Mouse (Mus musculus) limb, embryonic 11.5 days (tissue): ENCODE measurements around the gene Fam222a. TPM values are rescaled to one million over a fixed set of nuclear protein-coding genes. Genes with fewer than 3 reads are reported as not detected.
A peak's percentile ranks its signal among the peaks of the same experiment; 100 is the strongest.

Experiments used
- ATAC-seq: fragments of 200-750 bp; cut with Nextera tagmentation; 2 replicates; pipeline ENCODE4 v1.8.0; 2017; ENCODE audit warnings: low read depth; ENCODE audit not compliant: insufficient number of reproducible peaks, low FRiP score, low TSS enrichment
- DNase-seq: peaks from one replicate; pipeline ENCODE4 v3.0.0-alpha.2; 2015; ENCODE audit warnings: low spot score
- H3K27ac ChIP-seq: fragments of 300-500 bp; sonication (generic); replicated peaks from 2 replicates; pipeline ENCODE4 v1.5.1; 2014; ENCODE audit warnings: low read depth, mild to moderate bottlenecking, low read length
- H3K27me3 ChIP-seq: fragments of 300-500 bp; sonication (generic); 2 replicates; pipeline ENCODE4 v1.6.1; 2014; ENCODE audit warnings: mild to moderate bottlenecking, low read length, mixed read lengths; ENCODE audit not compliant: control insufficient read depth, insufficient read depth
- H3K36me3 ChIP-seq: fragments of 300-500 bp; sonication (generic); 2 replicates; pipeline ENCODE4 v1.6.1; 2014; ENCODE audit warnings: mild to moderate bottlenecking, low read length, moderate library complexity, mixed read lengths; ENCODE audit not compliant: control insufficient read depth, insufficient read depth
- H3K4me1 ChIP-seq: fragments of 300-500 bp; sonication (generic); 2 replicates; pipeline ENCODE4 v1.6.1; 2014; ENCODE audit warnings: low read length, mixed read lengths; ENCODE audit not compliant: control insufficient read depth, insufficient read depth
- H3K4me2 ChIP-seq: fragments of 300-500 bp; sonication (generic); 2 replicates; pipeline ENCODE4 v1.6.1; 2014; ENCODE audit warnings: low read depth, mild to moderate bottlenecking, moderate library complexity; ENCODE audit not compliant: severe bottlenecking
- H3K4me3 ChIP-seq: fragments of 300-500 bp; sonication (generic); 2 replicates; pipeline ENCODE4 v1.5.1; 2014; ENCODE audit warnings: low read depth, low read length
- H3K9ac ChIP-seq: fragments of 300-500 bp; sonication (generic); 2 replicates; pipeline ENCODE4 v1.6.1; 2014; ENCODE audit warnings: mild to moderate bottlenecking, low read length
- H3K9me3 ChIP-seq: fragments of 300-500 bp; sonication (generic); 2 replicates; pipeline ENCODE4 v1.6.1; 2016; ENCODE audit warnings: low read length; ENCODE audit not compliant: control insufficient read depth
- WGBS: fragments of 180-500 bp; shearing (Covaris S2); extraction: QIAGEN DNeasy Blood & Tissue Kit; methylation state at CpG from one replicate; pipeline ENCODE4 v1.1.7; 2014; 5-methylcytosine and 5-hydroxymethylcytosine counted together
- polyA plus RNA-seq: library from polyadenylated mRNA; unstranded; fragments of >200 nt; fragmentation: Nextera tagmentation; extraction: Ambion mirVana; gene quantifications from 2 replicates; pipeline ENCODE4 v1.2.1, GENCODE M21; 2014

The Fam222a gene
- polyA plus RNA-seq, 1 experiment from 2014 or later = 2.5 TPM

DNA sequence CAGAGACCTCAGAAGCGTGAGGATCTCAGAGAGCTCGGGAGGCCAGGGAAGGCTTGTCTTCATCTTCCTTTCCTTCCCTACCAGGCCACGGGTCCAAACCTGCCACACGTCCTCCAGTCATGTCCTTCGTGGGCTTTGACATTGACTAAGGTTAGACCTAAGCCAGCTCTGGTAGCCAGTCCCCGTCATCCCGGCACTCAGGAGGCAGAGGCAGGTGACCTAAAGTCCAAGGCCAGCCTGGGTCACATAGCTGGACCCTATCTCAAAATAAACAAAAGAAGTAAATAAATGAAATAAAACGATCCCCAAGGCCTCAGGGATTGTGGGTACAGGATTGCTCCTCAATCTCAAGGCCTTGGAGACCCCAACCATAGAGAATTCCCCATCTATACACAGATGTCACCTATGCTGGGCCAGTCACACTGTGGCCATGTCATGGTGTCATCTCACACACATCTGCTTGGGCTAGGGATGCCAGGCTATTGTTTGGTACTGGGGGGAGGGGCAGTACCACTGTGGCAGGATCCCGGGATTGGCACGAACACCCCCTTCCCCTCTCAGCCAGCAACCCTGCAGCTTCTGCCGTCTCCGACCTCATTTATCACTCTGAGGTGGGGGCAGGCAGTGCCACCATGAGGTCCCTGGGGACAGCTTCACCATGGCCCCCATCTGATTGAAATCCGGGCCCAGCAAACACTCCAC, 15.2 kb upstream of the Fam222a start:
- Histone ChIP-seq H3K4me3 (no peak overlapping the region), H3K4me1 (peaks cover 29% of the 10 kb centered on the region), H3K27ac (no peak overlapping the region), H3K4me2 (no peak overlapping the region), H3K9ac (no peak overlapping the region), H3K27me3 (no peaks in the 10 kb centered on the region), H3K36me3 (no peaks in the 10 kb centered on the region), H3K9me3 (no peaks in the 10 kb centered on the region)
- DNase-seq (no peak), ATAC-seq (no peak)
- 65% methylated on average over 13 of the region's 13 CpGs for WGBS

DNA sequence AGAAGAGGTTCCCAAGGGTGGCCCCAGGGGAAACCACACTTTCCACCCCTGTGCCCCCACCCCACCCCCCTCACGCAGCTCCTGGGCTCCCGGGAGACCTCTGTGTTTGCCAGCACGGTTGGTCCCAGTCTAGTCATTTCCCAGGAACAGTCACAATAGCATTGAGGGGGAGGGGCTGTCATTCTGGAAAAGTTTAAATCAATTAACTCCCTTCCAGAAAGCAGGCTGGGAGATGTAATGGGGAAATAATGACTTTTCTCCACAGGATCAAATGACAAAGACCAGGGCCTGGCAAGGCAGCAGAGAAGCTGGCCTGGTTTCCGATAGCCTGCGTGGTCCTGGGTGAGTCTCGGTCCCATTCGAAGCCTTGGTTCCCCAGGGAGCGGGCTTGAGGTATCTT, 14.1 kb upstream of the Fam222a start:
- Histone ChIP-seq H3K9ac (no peak overlapping the region), H3K4me1 (peaks cover 39% of the 10 kb centered on the region), H3K27ac (no peak overlapping the region), H3K27me3 (no peaks in the 10 kb centered on the region), H3K4me3 (no peak overlapping the region), H3K9me3 (no peaks in the 10 kb centered on the region), H3K4me2 (no peak overlapping the region), H3K36me3 (no peaks in the 10 kb centered on the region)
- 26% methylated on average over 8 of the region's 8 CpGs for WGBS
- no peak for ATAC-seq
- DNase-seq = no peak

DNA sequence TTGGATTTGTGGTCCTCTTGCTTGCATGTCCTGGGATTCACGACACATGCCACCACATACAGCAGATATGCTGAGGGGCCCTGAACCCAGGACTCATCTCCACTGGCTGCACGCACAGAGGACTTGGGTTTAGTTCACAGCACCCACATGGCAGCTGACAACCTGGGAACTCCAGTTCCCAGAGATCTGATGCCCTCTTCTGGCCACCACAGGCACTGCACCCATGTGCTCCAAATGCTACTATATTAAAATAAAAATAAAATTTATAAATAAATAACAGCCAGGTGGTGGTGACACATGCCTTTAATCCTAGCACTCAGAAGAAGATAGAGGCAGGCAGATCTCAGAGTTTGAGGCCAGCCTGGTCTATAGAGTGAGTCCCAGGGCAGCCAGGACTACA, 12.4 kb upstream of the Fam222a start:
- no peak for ATAC-seq
- peaks cover 45% of the 10 kb centered on the region for H3K4me1 ChIP-seq
- 92% methylated on average over 2 of the region's 2 CpGs for WGBS

DNA sequence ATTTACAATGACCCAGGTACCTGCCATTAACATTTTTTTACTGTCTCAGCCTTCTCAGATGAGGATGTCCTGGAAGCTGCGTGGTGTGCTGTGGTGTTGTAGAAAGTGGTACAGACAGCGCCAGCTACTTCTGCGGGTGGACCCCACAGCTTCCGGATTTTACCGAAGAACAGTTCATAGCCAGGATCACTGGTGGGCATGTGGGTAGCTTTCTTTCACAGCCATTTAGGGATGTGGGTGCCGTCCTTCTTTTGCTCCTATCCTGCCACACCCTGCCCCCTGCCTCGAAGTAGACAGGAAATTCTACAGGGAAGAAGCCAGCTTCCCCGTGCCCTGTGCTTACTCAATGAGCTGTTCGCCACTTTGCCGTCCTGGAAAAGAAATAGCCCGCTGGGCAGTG, 11.7 kb upstream of the Fam222a start:
- H3K36me3 ChIP-seq = no peaks in the 10 kb centered on the region
- DNase-seq (no peak), ATAC-seq (no peak)
- peaks cover 46% of the 10 kb centered on the region for H3K4me1 ChIP-seq
- whole genome bisulfite sequencing = 82% methylated on average over 11 of the region's 11 CpGs
- no peak overlapping the region for H3K9ac ChIP-seq
- H3K4me3 ChIP-seq = no peak overlapping the region
- H3K27ac ChIP-seq = no peak overlapping the region
- H3K4me2 ChIP-seq = no peak overlapping the region
- H3K27me3 ChIP-seq = no peaks in the 10 kb centered on the region
- no peaks in the 10 kb centered on the region for H3K9me3 ChIP-seq

More for the DNA sequence above, 12.4 kb upstream of the Fam222a start:
- no peak overlapping the region for H3K9ac ChIP-seq
- H3K36me3 ChIP-seq = no peaks in the 10 kb centered on the region
- H3K4me3 ChIP-seq = no peak overlapping the region
- no peaks in the 10 kb centered on the region for H3K9me3 ChIP-seq
- H3K4me2 ChIP-seq = no peak overlapping the region
- no peak for DNase-seq
- H3K27ac ChIP-seq = no peak overlapping the region
- H3K27me3 ChIP-seq = no peaks in the 10 kb centered on the region

DNA sequence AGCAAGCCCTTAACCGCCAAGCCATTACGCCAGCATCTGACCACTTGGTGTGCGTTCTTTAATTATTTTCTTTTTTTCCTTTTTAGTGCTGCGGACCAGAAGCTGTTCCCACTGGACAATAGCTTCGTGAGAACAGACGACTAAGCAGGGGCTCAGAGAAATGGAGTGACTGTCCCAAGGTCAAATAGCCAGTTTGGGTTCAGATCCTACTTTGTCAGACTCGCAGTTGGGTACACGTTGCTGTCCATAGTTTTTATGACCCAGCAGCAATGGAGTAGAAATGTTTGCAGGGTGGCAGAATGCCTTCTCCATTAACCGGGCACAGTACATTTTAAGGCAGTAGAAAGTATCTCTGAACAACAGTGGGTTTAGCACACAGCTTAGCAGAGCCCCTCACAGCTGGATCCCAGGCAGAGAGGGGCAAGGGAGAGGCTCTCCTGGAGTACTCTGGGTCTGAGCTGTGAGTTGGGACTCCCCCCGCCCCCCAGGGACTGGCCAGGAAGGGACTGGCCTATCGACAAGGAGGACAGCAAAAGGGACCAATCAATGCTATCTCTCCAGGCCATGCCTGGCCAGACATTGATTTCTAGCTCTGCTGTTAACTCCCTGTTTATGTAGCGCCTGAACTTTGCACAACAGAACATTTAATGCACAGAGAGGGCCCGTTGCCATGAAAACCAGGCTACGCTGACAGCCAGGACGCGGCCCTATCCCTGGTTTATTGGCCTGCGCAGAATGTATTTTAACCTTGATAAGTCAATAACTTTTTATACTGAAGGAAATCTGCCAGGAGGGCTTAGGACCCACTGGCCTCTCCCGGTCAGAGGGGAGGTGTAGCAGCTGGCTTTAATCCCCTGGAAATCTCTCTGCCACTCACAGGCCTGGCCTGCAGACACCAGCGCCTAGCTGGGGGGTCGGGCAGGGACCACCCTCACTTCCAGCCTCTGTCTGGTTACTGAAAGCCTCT, 9.8 kb upstream of the Fam222a start:
- no peak overlapping the region for H3K4me3 ChIP-seq
- H3K4me2 ChIP-seq = peak overlapping the region; percentile 10; the same call in 1 of the 2 replicates
- DNase-seq = peak; percentile 80
- no peak overlapping the region for H3K9ac ChIP-seq
- peaks cover 35% of the 10 kb centered on the region for H3K4me1 ChIP-seq
- 37% methylated on average over 20 of the region's 20 CpGs for WGBS
- peak overlapping the region; percentile 86 for H3K27ac ChIP-seq
- peak; percentile 53 for ATAC-seq
- no peaks in the 10 kb centered on the region for H3K27me3 ChIP-seq
- no peaks in the 10 kb centered on the region for H3K36me3 ChIP-seq
- no peaks in the 10 kb centered on the region for H3K9me3 ChIP-seq

DNA sequence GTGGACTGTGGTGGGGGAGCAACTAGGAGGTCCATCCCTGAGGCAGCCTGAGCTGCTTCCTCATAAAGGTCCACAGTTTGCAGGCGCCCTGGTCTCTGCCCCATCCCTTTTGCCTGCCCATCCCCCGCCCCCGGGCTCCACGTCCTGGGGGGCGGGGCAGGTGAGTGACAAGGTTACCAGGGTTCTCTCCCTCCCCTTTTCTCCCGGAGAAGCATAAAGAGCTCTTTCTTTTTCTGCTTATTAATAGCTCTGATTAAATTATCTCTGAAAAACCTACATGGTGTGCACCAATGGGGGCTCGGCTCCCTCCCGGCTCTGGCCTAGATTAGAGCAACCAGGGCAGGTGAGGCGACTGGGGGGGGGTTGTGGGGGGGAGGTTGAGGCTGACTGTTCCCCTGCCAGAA, 7.3 kb upstream of the Fam222a start:
- Histone ChIP-seq H3K27ac (no peak overlapping the region), H3K9me3 (no peaks in the 10 kb centered on the region), H3K27me3 (no peaks in the 10 kb centered on the region), H3K36me3 (no peaks in the 10 kb centered on the region), H3K9ac (no peak overlapping the region), H3K4me3 (no peak overlapping the region), H3K4me2 (peak overlapping the region; percentile 4; the same call in 1 of the 2 replicates), H3K4me1 (peaks cover 32% of the 10 kb centered on the region)
- WGBS = 23% methylated on average over 9 of the region's 9 CpGs
- no peak for DNase-seq
- no peak for ATAC-seq

DNA sequence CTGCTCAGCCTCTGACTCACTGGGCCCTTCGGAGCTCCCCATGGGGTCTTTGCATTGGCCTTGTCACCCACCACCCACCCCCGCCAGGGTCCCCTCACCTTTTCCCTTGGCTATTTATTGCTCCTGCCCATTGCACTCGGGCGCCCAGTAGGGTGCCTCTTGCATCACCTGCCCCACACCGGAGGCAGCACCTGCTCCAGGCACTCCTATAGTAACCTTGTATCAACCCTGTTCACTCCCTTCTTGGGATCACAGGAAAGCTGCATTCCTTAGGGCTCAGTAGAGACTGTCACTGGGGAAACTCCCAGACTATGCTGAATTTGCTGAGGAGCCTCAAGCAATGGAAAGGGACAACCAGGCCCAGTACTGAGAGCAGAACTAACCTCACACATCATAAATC, 6.9 kb upstream of the Fam222a start:
- H3K4me1 ChIP-seq = peaks cover 32% of the 10 kb centered on the region
- peak overlapping the region; percentile 4; the same call in 1 of the 2 replicates for H3K4me2 ChIP-seq
- no peaks in the 10 kb centered on the region for H3K27me3 ChIP-seq
- ATAC-seq (no peak), DNase-seq (no peak)
- H3K9ac ChIP-seq = no peak overlapping the region
- WGBS = 55% methylated on average over 5 of the region's 5 CpGs
- H3K4me3 ChIP-seq = no peak overlapping the region
- H3K27ac ChIP-seq = no peak overlapping the region
- no peaks in the 10 kb centered on the region for H3K9me3 ChIP-seq
- H3K36me3 ChIP-seq = no peaks in the 10 kb centered on the region

DNA sequence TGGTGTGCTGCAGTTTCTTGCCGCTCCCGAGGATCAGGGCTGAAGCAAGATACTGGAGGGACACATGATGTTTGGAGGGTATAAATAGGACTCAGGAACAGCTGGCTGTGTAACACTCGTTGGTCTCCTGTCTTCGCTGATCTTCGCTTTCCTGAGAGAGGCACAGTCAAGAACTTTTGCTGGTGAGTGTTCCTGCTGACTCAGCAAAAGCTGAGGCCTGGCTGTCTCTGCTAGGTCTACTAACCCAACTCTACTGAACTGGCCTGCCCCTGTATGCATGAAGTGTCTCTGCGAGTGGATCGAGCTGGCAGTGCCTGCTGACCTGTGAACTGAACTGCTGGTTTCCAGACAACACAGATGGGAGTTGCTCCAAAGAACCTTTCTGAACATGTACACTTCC, 3.8 kb upstream of the Fam222a start:
- Histone ChIP-seq H3K9ac (no peak overlapping the region), H3K27me3 (peaks cover 2% of the 10 kb centered on the region), H3K9me3 (no peaks in the 10 kb centered on the region)

More for the DNA sequence above, 3.8 kb upstream of the Fam222a start:
- Histone ChIP-seq H3K4me3 (no peak overlapping the region), H3K4me2 (no peak overlapping the region), H3K27ac (no peak overlapping the region), H3K36me3 (no peaks in the 10 kb centered on the region), H3K4me1 (peaks cover 25% of the 10 kb centered on the region)
- WGBS = 97% methylated on average over 7 of the region's 7 CpGs
- DNase-seq (no peak), ATAC-seq (no peak)
